Mouse (Mus musculus): ENCODE results near the gene Capns1. TPM values are rescaled to one million over a fixed set of nuclear protein-coding genes. Genes with fewer than 3 reads are reported as not detected.
"Not testable (repeated sequence)": the region's sequence is repeated elsewhere in the genome, so short reads cannot be mapped to it uniquely, and the experiment has no call there.

Capns1 gene
- total RNA-seq, 2 experiments from 2014 or later: 303 to 326 TPM

GRCm38 (mm10) chr7:30181929-30182328 lies 16.7 kb downstream of the Capns1 start:
- intact Hi-C loops (cut with DNase I): loop anchor here (1.0 to 5.0 kb wide), 2 partner anchors 23 to 35 kb away; no protein-coding TSS in a partner anchor

GRCm38 (mm10) chr7:30181308-30181707 lies 17.3 kb downstream of the Capns1 start:
- intact Hi-C loops (cut with DNase I): loop anchor here (1.0 to 5.0 kb wide), 2 partner anchors 24 to 36 kb away; no protein-coding TSS in a partner anchor
- peak; percentile 81 to 86 for DNase-seq

More at GRCm38 (mm10) chr7:30181929-30182328, 16.7 kb downstream of the Capns1 start:
- not testable (repeated sequence) for DNase-seq

DNA sequence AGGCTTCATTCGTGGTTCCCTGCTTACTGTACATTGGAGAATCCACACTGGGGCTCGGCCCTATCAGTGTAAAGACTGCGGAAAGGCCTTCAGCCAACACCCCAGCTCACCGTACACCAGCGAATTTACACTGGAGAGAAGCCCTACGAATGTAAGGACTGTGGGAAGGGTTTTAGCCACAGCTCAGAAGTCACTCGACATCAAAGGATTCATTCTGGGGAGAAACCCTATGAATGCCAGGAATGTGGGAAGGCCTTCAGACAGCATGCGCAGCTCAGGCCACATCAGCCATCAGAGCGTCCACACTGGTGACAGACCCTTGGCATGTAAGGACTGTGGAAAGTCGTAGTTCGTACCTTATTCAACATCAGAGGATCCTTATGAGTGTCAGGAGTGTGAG lies 20.4 kb downstream of the Capns1 start:
- DNase-seq: no peak

DNA sequence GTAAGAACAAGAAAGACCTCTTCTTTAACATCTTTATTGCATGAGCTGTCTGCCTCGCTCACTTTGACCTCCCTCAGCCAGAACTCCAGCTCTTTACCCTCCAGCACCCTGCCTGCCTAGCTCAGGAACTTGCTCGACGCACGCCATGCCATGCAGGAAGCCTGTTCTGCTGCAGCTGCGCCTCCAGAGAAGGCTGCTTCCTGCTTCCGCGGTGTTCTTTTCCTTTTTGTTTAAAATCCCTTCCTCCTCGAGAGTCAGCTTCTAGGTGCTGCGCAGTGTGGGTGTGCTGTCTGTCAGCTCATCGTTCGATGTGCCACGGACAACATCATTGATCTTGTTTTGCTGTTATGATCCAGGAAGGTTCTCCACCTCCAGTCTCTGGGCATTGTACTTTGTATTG lies 22.1 kb downstream of the Capns1 start:
- no peak for DNase-seq
- intact Hi-C loops (cut with DNase I): no loop called here

More for the DNA sequence above, 20.4 kb downstream of the Capns1 start:
- intact Hi-C loops (cut with DNase I): no loop called here

DNA sequence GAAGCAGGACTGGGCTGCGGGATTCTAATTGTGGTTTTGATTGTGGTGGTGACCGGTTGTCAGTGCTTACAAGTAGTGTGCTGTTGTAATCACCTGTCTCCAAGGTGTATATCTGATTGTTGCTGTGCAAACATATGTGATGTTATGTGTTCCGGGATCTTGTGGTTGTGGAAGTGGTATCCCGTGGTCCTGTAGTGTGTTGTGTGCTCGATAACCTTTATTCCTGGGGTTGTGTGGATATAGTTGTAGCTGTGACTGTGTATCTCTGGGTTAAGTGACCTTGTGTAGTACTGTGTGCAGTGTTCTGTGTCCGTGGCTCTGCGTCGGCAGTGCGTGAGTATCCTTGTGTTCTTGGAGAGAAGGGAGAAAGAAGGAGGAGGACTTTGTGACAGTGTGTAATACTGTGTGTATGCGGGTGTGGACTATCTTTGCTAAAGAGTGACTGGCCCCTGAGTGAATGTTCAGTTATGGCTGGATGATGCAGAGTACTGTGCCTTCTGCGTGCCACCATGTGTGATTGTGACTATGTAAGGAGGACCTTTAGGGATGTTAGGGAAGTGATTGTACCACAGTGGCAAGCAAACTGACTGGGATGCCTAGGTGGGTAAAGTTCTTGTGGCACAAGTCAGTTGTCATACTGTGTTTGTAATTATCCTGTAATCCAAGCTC lies 28.2 kb downstream of the Capns1 start:
- intact Hi-C loops (cut with DNase I): no loop called here
- no peak for DNase-seq

DNA sequence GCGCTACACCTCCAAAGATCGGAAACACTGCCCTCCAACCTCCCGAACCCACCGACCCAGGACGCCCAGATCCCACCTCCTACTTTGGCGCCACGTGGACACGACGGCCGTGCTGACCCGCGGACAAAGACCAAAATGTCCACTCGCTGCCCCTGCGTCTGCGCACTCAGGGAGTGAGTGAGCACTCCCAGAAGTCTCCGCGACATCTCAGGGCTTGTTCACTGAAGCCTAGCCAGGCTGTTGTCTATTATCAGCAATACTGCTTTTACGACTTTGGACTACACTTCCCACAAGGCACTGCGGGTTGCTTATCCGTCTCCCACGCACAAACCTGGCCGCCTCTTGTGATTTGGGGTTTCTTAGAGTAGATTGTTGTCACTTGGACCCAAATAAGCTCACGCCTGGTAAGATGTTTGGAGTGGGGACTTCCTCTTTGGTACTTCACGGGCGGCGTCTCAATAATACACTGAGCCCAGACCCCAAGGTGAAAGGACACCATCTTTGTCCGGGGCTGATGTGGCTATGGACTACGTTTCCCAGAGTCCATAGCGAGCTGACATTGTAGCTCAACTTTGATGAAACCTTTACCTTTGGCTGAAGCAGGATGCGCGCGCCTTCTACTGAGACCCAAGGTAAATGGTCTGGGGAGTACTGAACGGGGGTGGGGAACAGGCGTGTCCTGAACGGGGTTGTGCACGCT lies 28.9 kb downstream of the Capns1 start, which contains the start of gene Zfp146:
Zfp146 (minus strand) TSS at position 168 of the 700 bp plus-strand sequence.
- peak; percentile 97 for DNase-seq
- intact Hi-C loops (cut with DNase I): loop anchor here (5.0 to 10.0 kb wide), 2 partner anchors 72 to 385 kb away; partner anchors contain the start of gene Zfp30

- DNase-seq: no peak
- intact Hi-C loops (cut with DNase I): loop anchor here (5.0 to 10.0 kb wide), 2 partner anchors 72 to 384 kb away; partner anchors contain the start of gene Zfp30
These were observed 29.6 kb downstream of the Capns1 start for GRCm38 (mm10) chr7:30168914-30169582.

DNA sequence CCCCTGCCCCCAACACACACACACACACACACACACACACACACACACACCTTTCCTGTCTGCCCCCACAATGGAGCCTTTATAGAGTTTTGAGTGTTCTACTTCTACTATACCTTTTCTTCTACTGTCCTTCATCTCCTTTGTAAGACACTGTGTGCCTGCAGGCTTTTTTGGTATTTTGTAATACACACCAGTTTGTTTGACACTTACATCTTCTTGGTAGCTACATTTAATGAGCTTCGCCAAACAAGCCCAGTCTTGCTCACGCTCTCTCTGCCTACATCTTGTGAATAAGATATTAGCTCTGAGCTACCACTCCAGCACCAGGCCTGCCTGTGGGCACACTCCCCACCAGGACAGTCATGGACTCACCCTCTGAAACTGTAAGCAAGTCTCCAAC lies 33.9 kb downstream of the Capns1 start:
- no peak for DNase-seq
- intact Hi-C loops (cut with DNase I): loop anchor here (5.0 to 10.0 kb wide), 2 partner anchors 67 to 380 kb away; partner anchors contain the start of gene Zfp30

DNA sequence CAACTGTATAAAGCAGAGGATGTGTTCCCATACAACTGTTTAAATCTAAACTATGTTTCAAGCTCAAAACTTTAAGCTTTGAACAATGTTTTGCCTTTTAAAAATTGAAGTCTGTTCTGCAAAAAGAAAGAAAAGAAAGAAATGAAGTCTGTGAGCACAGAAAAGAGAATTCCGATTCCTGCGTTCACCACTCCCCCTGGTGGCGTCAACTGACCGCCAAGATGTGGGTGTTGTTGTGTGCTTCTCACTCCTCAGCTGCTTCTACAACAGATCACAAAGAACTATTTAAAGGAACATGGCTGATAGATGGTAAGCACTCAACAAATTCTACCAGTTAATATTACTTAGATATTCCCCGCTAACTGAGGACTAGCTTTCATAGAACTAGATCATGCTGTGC lies 35.5 kb downstream of the Capns1 start:
- no peak for DNase-seq
- intact Hi-C loops (cut with DNase I): loop anchor here (10.0 kb wide), 1 partner anchor 378 kb away; the partner anchor contains the start of gene Zfp30

- intact Hi-C loops (cut with DNase I): no loop called here
- no peak for DNase-seq
These were observed 43.1 kb downstream of the Capns1 start for GRCm38 (mm10) chr7:30155507-30155906.

DNA sequence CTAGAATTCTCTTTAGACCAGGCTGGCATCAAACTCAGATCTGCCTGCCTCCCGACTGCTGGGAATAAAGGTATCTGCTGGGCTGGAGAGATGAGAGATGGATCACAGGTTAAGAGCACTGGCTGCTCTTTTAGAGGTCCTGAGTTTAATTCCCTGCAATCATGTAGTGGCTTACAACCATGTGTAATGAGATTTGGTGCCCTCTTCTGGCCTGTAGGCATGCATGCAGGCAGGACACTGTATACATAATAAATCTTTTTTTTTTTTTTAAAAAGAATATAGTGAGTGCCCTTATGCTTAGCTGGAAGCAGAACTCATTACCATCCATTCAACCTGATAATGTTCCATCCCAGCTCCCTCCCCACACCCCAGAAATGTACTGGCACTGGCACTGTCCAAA lies 44.6 kb downstream of the Capns1 start:
- intact Hi-C loops (cut with DNase I): no loop called here
- DNase-seq: no peak

DNA sequence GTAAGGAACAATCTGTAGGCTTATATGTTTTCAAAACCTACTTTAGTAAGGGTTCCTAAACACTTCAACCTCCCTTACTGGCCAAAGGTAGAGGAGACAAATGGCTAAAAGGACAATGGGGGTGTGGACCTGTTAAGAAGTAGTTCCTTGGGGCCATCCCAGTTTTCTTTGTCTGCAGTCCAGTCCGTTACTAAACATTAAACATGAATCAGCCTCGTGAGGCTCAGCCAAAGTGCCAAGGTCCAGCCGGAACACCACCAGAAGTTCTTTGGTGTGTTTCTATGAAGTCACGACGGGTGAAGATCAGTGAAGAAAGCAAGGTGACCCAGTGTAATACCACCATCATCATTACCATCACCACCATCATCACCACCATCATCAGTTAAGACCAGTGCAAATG lies 51.6 kb downstream of the Capns1 start:
- intact Hi-C loops (cut with DNase I): no loop called here
- no peak for DNase-seq

DNA sequence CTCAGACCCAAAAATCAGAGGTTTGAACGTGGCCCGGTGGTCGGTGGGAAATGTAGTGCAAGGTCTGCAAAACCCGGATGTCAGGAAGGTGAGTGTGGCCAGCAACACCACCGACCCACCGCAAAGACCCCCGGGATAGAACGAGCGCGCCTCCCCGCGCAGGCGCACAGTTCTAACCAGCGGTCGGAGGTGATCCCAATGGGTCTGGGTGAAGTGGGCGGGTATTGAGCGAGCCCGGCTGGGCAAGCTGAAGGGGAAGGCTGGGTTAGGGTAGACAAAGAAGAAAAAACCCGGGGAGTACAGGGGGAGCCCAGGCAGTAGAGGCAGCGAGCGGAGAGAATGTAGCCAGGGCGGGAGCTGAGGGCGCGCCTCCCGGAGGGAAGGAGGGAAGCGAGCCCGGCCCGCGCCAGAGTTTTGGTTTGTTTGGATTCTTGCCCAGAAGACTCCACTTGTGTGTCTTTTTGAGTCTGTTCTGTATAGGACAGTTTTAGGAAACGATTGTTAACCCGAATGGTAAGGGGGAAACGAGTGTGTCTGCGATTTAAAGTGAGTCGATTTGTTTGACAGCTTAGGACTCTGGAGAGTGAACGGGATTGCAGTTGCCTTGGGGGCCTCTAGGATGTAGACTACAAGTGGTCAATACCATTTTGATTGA lies 54.9 kb downstream of the Capns1 start:
- intact Hi-C loops (cut with DNase I): no loop called here
- DNase-seq: peak; percentile 77 to 83

DNA sequence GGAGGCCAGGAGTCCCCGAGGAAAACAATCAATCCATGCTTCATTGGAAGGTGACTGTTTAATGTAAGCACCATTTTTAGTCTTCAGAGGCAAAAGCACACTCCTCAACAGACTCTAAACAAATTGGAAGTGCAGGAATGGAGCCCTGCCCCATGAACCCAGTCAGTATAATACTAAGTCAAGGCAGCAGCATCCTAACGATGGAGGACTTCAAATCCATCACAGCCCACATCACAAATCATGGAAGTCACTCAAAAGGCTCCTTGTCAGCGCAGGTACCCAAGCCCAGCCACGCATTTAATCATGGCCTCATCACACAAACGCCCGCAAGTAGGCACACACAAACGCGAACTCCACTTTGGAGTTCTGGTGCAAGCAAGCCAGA lies 55.4 kb downstream of the Capns1 start:
- DNase-seq: no peak
- intact Hi-C loops (cut with DNase I): no loop called here

Other genes starting within 250 kb of the Capns1 start
- 1 to 10 TPM; 8.3 to 8.9 TPM for gene Zfp74, start 244.7 kb downstream of the Capns1 start, total RNA-seq (2021)
- 10 to 100 TPM; 46.7 to 53.1 TPM for gene Zfp568, start 214.9 kb downstream of the Capns1 start, total RNA-seq (2021)
- gene Zfp14, start 147.4 kb downstream of the Capns1 start, total RNA-seq (2021): 1 to 10 TPM; 1.6 to 2.6 TPM
- gene Zfp82, start 125.9 kb downstream of the Capns1 start, total RNA-seq (2021): 1 to 10 TPM in 1 of 2 experiments, under 1 TPM in 1; 0.98 to 1.1 TPM
- gene Gm26920, start 108.4 kb downstream of the Capns1 start, total RNA-seq (2021): under 1 TPM in 1 of 2 experiments, not detected in 1; 0.62 TPM
- 1 to 10 TPM; 1.3 to 2.3 TPM for gene Zfp566, start 108.3 kb downstream of the Capns1 start, total RNA-seq (2021)
- 10 to 100 TPM; 44.8 to 53.3 TPM for gene Zfp260, start 104.0 kb downstream of the Capns1 start, total RNA-seq (2021)
- gene Zfp382, start 76.9 kb downstream of the Capns1 start, total RNA-seq (2021): 1 to 10 TPM; 4.5 to 6.5 TPM
- gene Zfp146, start 29.1 kb downstream of the Capns1 start, total RNA-seq (2021): 10 to 100 TPM; 39.0 to 42.5 TPM
- 1,000 to 10,000 TPM; 1,192 to 1,277 TPM for gene Cox7a1, start 14.7 kb downstream of the Capns1 start, total RNA-seq (2021)
- 10 to 100 TPM; 55.5 to 60.7 TPM for gene Polr2i, start 33.1 kb upstream of the Capns1 start, total RNA-seq (2021)
- gene Tbcb, start 33.5 kb upstream of the Capns1 start, total RNA-seq (2021): 10 to 100 TPM; 68.5 to 76.1 TPM
- gene Ovol3, start 36.9 kb upstream of the Capns1 start, total RNA-seq (2021): not detected
- gene Thap8, start 81.3 kb upstream of the Capns1 start, total RNA-seq (2021): under 1 TPM; 0.20 to 0.26 TPM
- gene Wdr62, start 81.6 kb upstream of the Capns1 start, total RNA-seq (2021): 1 to 10 TPM; 5.4 to 5.7 TPM
- gene Clip3, start 92.9 kb upstream of the Capns1 start, total RNA-seq (2021): 10 to 100 TPM; 14.0 TPM
- gene Alkbh6, start 109.9 kb upstream of the Capns1 start, total RNA-seq (2021): 10 to 100 TPM; 26.0 to 27.4 TPM
- gene Syne4, start 116.0 kb upstream of the Capns1 start, total RNA-seq (2021): under 1 TPM; 0.86 to 0.87 TPM
- gene E130208F15Rik, start 122.9 kb upstream of the Capns1 start, total RNA-seq (2021): 1 to 10 TPM in 1 of 2 experiments, under 1 TPM in 1; 0.87 to 1.0 TPM
- gene Sdhaf1, start 125.1 kb upstream of the Capns1 start, total RNA-seq (2021): 10 to 100 TPM; 15.1 to 15.8 TPM
- 1 to 10 TPM; 1.7 TPM for gene Lrfn3, start 164.0 kb upstream of the Capns1 start, total RNA-seq (2021)
- gene Tyrobp, start 214.9 kb upstream of the Capns1 start, total RNA-seq (2021): 10 to 100 TPM; 12.9 to 16.5 TPM
- gene Hcst, start 221.0 kb upstream of the Capns1 start, total RNA-seq (2021): 1 to 10 TPM in 1 of 2 experiments, under 1 TPM in 1; 0.92 to 1.8 TPM
- gene Nfkbid, start 222.9 kb upstream of the Capns1 start, total RNA-seq (2021): under 1 TPM; 0.29 to 0.45 TPM
- gene Aplp1, start 246.7 kb upstream of the Capns1 start, total RNA-seq (2021): 1 to 10 TPM; 4.1 to 6.2 TPM